Mouse (Mus musculus): ENCODE data around the gene Slc4a10. TPM values are rescaled to one million over a fixed set of nuclear protein-coding genes. Genes with fewer than 3 reads are reported as not detected.

The Slc4a10 gene
- total RNA-seq (2023), result not detected

DNA sequence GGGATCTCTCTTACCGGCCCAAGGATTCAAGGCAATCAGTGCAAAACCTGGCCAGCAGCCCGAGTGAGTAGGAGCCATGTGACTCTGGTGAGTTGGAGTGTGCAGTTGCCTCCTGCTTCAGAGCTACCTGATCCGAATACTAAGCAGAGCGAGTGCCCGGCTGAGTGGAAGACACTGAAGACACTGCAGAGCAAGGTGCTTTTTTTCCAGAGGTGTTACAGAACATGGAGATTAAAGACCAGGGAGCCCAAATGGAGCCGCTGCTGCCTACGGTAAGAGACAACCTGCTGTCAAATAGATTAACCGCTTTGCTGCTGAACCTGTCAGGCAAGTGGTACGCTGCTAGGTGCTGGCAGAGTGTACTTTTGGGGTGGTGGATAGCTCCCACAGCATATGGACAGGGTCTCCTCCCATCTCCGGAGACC, at the start of gene Slc4a10:
Gene Slc4a10 (plus strand): TSS at position 42 of the 425 bp plus-strand sequence.

Other genes starting within 250 kb of the Slc4a10 start
- under 1 TPM in 1 of 2 experiments, not detected in 1; 0.22 TPM for gene Tbr1, start 243.5 kb upstream of the Slc4a10 start, total RNA-seq (2023)